Comparison of ENCODE assay signal across 26 mouse cellular contexts in the genomic region with DNA sequence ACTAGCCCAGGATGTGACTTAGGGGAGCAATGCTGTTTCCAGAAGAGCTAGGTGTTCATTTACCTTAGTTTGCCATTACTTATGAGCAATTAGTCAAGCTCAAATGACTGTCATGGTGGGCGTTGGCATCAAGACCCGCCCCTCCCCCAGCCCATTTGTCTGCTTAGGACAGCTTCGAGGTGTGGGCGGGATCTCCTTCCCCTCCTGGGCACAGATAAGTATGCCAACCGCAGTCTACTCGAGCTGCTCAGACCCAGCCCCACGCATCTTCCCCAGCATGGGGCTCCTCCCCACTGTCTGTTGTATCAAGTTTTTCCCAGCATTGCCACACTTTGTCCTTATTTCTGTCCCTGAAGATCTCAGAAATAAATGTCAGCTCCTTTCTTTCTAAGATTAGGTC.
DNase-seq lines count a peak whose midpoint lies in the region; ATAC-seq lines count a peak whose summit lies in the region.
"Had no signal": no experiment of that assay in that cellular context is flagged by ENCODE, and none has a peak within 500 bp of the region (broad histone marks: within the 10 kb centered on the region; RNA-seq: fewer than 3 reads in every experiment).

No protein-coding gene starts in this region.

- ATAC-seq in CD4-positive, CD25-positive, alpha-beta regulatory T cell, adult 4 months: no peak
- ATAC-seq in liver, embryonic 13.5 days (ENCODE audit: low read depth): peak; percentile 78; the same call in 1 of the 2 replicates
- ATAC-seq in megakaryocyte progenitor cell, adult 5-6 weeks (replicated peaks; ENCODE audit: poor library complexity): 0 out of 2 replicates have a peak, but pooled peaks have one; percentile 14
- no peak for ATAC-seq in hindbrain, embryonic 11.5 days (ENCODE audit: low FRiP score)
- ATAC-seq: activated CD4-positive, CD25-positive, alpha-beta regulatory T cell, adult 4 months; forebrain, embryonic 13.5 days; intestine, postnatal 0 days had no signal

- H3K27me3 ChIP-seq in liver, embryonic 13.5 days: no peaks in the 10 kb centered on the region; the same call in 1 of the 2 replicates
- no peaks in the 10 kb centered on the region for H3K27me3 ChIP-seq in hindbrain, embryonic 11.5 days (ENCODE audit: control insufficient read depth, insufficient read depth, low read length)
- H3K27me3 ChIP-seq: forebrain, embryonic 13.5 days; limb, embryonic 15.5 days; lung, embryonic 15.5 days; midbrain, embryonic 12.5 days; stomach, embryonic 15.5 days had no signal

- no peak overlapping the region for H3K4me2 ChIP-seq in liver, embryonic 13.5 days
- no peak overlapping the region for H3K4me2 ChIP-seq in hindbrain, embryonic 11.5 days (replicated peaks; ENCODE audit: low read depth, low read length)
- H3K4me2 ChIP-seq: forebrain, embryonic 13.5 days; heart, embryonic 11.5 days; hindbrain, embryonic 14.5 days; limb, embryonic 15.5 days; lung, embryonic 15.5 days; midbrain, embryonic 12.5 days; stomach, embryonic 15.5 days had no signal

- H3K4me3 ChIP-seq in liver, embryonic 13.5 days (replicated peaks): no peak overlapping the region
- H3K4me3 ChIP-seq in hindbrain, embryonic 11.5 days (ENCODE audit: low read depth, low read length): no peak overlapping the region
- H3K4me3 ChIP-seq: forebrain, embryonic 13.5 days; limb, embryonic 10.5 days; limb, embryonic 15.5 days; lung, embryonic 15.5 days; megakaryocyte, embryonic 14.5 days; midbrain, embryonic 12.5 days; stomach, embryonic 15.5 days had no signal

- no peaks in the 10 kb centered on the region for H3K9me3 ChIP-seq in liver, embryonic 13.5 days (replicated peaks)
- H3K9me3 ChIP-seq in hindbrain, embryonic 11.5 days (ENCODE audit: control insufficient read depth, low read length): no peaks in the 10 kb centered on the region
- H3K9me3 ChIP-seq: forebrain, embryonic 13.5 days; limb, embryonic 10.5 days; limb, embryonic 15.5 days; lung, embryonic 15.5 days; midbrain, embryonic 12.5 days; stomach, embryonic 15.5 days had no signal

- no peaks in the 10 kb centered on the region for H3K36me3 ChIP-seq in liver, embryonic 13.5 days
- no peaks in the 10 kb centered on the region for H3K36me3 ChIP-seq in hindbrain, embryonic 11.5 days (ENCODE audit: control insufficient read depth, insufficient read depth, low read length)
- H3K36me3 ChIP-seq: limb, embryonic 10.5 days; limb, embryonic 15.5 days; lung, embryonic 15.5 days; midbrain, embryonic 12.5 days; stomach, embryonic 15.5 days had no signal

- no peak overlapping the region for H3K9ac ChIP-seq in liver, embryonic 13.5 days
- H3K9ac ChIP-seq in hindbrain, embryonic 11.5 days (ENCODE audit: low read depth, low read length): no peak overlapping the region
- H3K9ac ChIP-seq: forebrain, embryonic 13.5 days; hindbrain, embryonic 14.5 days; limb, embryonic 15.5 days; lung, embryonic 15.5 days; midbrain, embryonic 12.5 days; stomach, embryonic 15.5 days had no signal

- H3K27ac ChIP-seq in liver, embryonic 13.5 days: no peak overlapping the region
- H3K27ac ChIP-seq in hindbrain, embryonic 11.5 days (ENCODE audit: low read depth, low read length): no peak overlapping the region
- H3K27ac ChIP-seq: forebrain, embryonic 13.5 days; hindbrain, embryonic 14.5 days; limb, embryonic 10.5 days; limb, embryonic 15.5 days; lung, embryonic 15.5 days; midbrain, embryonic 12.5 days; stomach, embryonic 15.5 days had no signal

- peak; percentile 9 for DNase-seq in CD4-positive, CD25-positive, alpha-beta regulatory T cell, adult 2 months (ENCODE audit: low read depth, low spot score)
- peak; percentile 58 for DNase-seq in c-Kit-positive CD71-positive TER-119-negative erythroid progenitor cells, embryonic 14.5 days (ENCODE audit: low read depth)
- peak; percentile 18 for DNase-seq in liver, embryonic 13.5 days
- no peak for DNase-seq in hindbrain, embryonic 11.5 days (ENCODE audit: low spot score)
- DNase-seq in urinary bladder, adult 18-20 months (ENCODE audit: low spot score in 2 of 2): no peak
- DNase-seq: adrenal gland, adult 2 months; adrenal gland, postnatal 36 days; cerebellum, adult 8-10 months; cerebellum, postnatal 25 days; gastrocnemius, postnatal 25 days; heart, adult 18-20 months; heart, postnatal 4 days; right cerebral cortex, postnatal 14 days had no signal

- peaks cover 9% of the 10 kb centered on the region for H3K4me1 ChIP-seq in liver, embryonic 13.5 days (replicated peaks)
- no peaks in the 10 kb centered on the region for H3K4me1 ChIP-seq in hindbrain, embryonic 11.5 days (replicated peaks; ENCODE audit: control insufficient read depth, insufficient read depth, low read length)
- H3K4me1 ChIP-seq: forebrain, embryonic 13.5 days; limb, embryonic 10.5 days; limb, embryonic 15.5 days; lung, embryonic 15.5 days; midbrain, embryonic 12.5 days; stomach, embryonic 15.5 days had no signal

- 29% methylated on average over 7 of the region's 7 CpGs for WGBS in liver, embryonic 13.5 days (ENCODE audit: insufficient replicate concordance)
- 65% methylated on average over 7 of the region's 7 CpGs for WGBS in hindbrain, embryonic 11.5 days

Comparison
In these comparisons a context has a peak if more than half of its experiments do, and no peak if none do; other contexts are left out.
1. DNase-seq: peak in CD4-positive, CD25-positive, alpha-beta regulatory T cell, adult 2 months (single experiment), c-Kit-positive CD71-positive TER-119-negative erythroid progenitor cells, embryonic 14.5 days (single experiment) and liver, embryonic 13.5 days (single experiment); none in hindbrain, embryonic 11.5 days (single experiment) and urinary bladder, adult 18-20 months (0 of 2).
2. ATAC-seq: peak in liver, embryonic 13.5 days (single experiment) and megakaryocyte progenitor cell, adult 5-6 weeks (single experiment); none in CD4-positive, CD25-positive, alpha-beta regulatory T cell, adult 4 months (single experiment) and hindbrain, embryonic 11.5 days (single experiment).